Mouse (Mus musculus) stomach, embryonic 15.5 days (tissue): ENCODE results near the gene Nfya. TPM values are rescaled to one million over a fixed set of nuclear protein-coding genes. Genes with fewer than 3 reads are reported as not detected.

Source experiments
- ATAC-seq: fragments of 200-750 bp; cut with Nextera tagmentation; 2 replicates; pipeline ENCODE4 v1.8.0; 2017; ENCODE audit warnings: low read depth, moderate number of reproducible peaks, moderate TSS enrichment; ENCODE audit not compliant: insufficient read depth, low FRiP score
- H3K27ac ChIP-seq: fragments of 300-500 bp; sonication (generic); 2 replicates; pipeline ENCODE4 v1.5.1; 2015; ENCODE audit warnings: mild to moderate bottlenecking, inconsistent platforms
- H3K27me3 ChIP-seq: fragments of 300-500 bp; sonication (generic); replicated peaks from 2 replicates; pipeline ENCODE4 v1.6.1; 2015; ENCODE audit warnings: inconsistent platforms
- H3K36me3 ChIP-seq: fragments of 300-500 bp; sonication (generic); 2 replicates; pipeline ENCODE4 v1.6.1; 2015; ENCODE audit warnings: inconsistent platforms
- H3K4me1 ChIP-seq: fragments of 300-500 bp; sonication (generic); 2 replicates; pipeline ENCODE4 v1.6.1; 2015; ENCODE audit warnings: inconsistent platforms
- H3K4me2 ChIP-seq: fragments of 300-500 bp; sonication (generic); 2 replicates; pipeline ENCODE4 v1.6.1; 2015; ENCODE audit warnings: mild to moderate bottlenecking, inconsistent platforms
- H3K4me3 ChIP-seq: fragments of 300-500 bp; sonication (generic); replicated peaks from 2 replicates; pipeline ENCODE4 v1.5.1; 2015; ENCODE audit warnings: inconsistent platforms
- H3K9ac ChIP-seq: fragments of 300-500 bp; sonication (generic); 2 replicates; pipeline ENCODE4 v1.6.1; 2015; ENCODE audit warnings: inconsistent platforms
- H3K9me3 ChIP-seq: fragments of 300-500 bp; sonication (generic); 2 replicates; pipeline ENCODE4 v1.6.1; 2016; ENCODE audit warnings: inconsistent platforms
- WGBS: fragments of 180-500 bp; shearing (Covaris S2); methylation state at CpG from one replicate; pipeline ENCODE4 v1.1.7; 2015; 5-methylcytosine and 5-hydroxymethylcytosine counted together
- polyA plus RNA-seq: library from polyadenylated mRNA; unstranded; fragments of >200 nt; fragmentation: Nextera tagmentation; extraction: Ambion mirVana; gene quantifications from 2 replicates; pipeline ENCODE4 v1.2.1, GENCODE M21; 2015

Gene Nfya
- polyA plus RNA-seq = 11.4 and 12.3 TPM in 2 replicates

DNA sequence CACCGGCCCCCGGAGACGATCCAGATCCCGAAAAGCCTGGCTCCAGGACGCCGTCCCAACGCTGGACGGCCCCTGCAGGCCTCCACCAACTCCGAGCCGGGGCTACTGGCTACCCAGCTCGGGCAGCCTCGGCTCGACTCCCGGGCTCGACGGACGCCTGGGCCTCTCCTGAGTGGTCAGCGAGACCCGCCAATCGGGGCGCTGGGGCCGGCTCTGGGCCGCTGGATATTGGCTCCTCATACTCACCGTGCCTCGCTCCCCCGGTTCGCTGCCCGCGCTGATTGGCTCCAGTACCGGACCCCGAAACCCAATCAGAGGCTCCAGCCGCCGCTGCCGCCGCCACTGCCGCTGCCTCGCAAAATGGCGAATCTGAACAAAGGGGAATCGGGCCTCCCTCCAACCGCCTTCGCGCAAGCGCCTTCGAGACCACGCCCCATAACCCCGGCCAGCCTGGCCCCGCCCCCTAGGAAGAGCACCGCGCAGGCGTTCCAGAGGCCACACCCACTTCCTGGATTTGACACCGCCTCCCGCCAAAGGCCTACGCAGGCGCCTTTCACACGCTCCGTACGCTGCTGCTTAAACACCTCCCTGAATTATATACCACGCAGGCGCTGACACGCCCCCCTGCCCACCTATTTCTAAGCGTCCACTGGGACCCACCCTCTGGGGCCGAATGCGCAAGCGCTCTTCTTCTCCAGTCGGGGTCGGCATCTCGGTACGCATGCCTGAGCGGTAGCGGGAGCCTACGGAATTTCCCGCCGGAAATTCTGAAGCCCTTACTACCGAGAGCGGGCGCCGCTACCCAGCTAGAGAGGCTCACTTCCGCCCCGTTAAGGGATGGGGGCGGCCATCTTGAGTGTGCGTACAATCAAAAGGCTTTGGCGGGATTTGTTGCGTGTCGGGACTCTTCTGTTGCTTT is at the start of gene Nfya, which contains the start of gene Oard1:
Nfya (minus strand) TSS at position 527 of the 919 bp plus-strand sequence.
Oard1 (plus strand) TSS at position 635 of the 919 bp plus-strand sequence.
- Histone ChIP-seq H3K9ac (peak within 1 kb of the TSS; percentile 79), H3K27me3 (no peaks in the 10 kb centered on the region), H3K4me3 (peak within 1 kb of the TSS; percentile 69), H3K4me2 (peak within 1 kb of the TSS; percentile 79), H3K27ac (peak within 1 kb of the TSS; percentile 99), H3K36me3 (peaks cover 6% of the 10 kb centered on the region; the same call in 1 of the 2 replicates), H3K9me3 (no peaks in the 10 kb centered on the region), H3K4me1 (peaks cover 18% of the 10 kb centered on the region; the same call in 1 of the 2 replicates)
- under 1% methylated on average over 82 of the region's 84 CpGs for WGBS
- peak; percentile 96 for ATAC-seq

DNA sequence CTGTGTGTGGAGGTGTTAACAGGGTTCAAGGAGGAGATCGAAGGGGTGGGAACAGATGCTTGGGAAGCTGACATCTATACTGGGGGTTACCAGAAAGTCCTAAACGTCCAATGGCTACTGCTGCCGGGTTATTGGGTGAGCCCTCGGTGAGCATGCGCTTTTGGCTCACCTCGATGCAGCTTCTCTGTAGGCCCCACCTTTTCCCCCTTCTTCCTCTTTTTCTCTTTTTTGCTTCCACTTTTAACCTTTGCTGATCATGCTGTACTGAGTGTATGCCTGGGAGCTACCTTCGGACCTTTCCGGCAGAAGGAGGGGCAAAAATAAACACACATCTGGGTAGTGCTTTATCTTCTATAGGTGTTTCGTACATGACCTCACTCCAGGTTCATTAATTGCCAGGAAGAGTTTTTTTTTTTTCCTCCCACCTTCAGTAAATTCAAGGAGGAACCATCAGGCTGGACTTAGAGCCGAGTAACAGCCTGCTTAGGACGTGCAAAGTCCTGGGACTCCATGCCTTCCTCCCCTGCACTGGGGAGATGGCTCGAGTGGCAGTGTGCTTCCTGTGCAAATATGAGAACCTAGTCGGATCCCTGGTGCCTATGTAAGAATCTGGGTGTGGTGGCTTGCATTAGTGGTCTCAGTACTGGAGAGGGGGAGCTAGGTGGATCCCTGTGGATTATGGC is 48.4 kb upstream of the Nfya start:
- H3K27me3 ChIP-seq = no peaks in the 10 kb centered on the region
- H3K4me3 ChIP-seq = no peak overlapping the region
- ATAC-seq = peak; percentile 32; the same call in 1 of the 2 replicates
- H3K4me1 ChIP-seq = 0 out of 2 replicates have a peak, but pooled peaks cover 3% of the 10 kb centered on the region
- no peak overlapping the region for H3K9ac ChIP-seq
- no peaks in the 10 kb centered on the region for H3K36me3 ChIP-seq
- H3K9me3 ChIP-seq = no peaks in the 10 kb centered on the region
- WGBS = 56% methylated on average over 13 of the region's 13 CpGs
- peak overlapping the region; percentile 61 for H3K27ac ChIP-seq
- peak overlapping the region; percentile 29 for H3K4me2 ChIP-seq

GRCm38 (mm10) chr17:48455955-48456354 is 46.2 kb upstream of the Nfya start:
- Histone ChIP-seq H3K36me3 (no peaks in the 10 kb centered on the region), H3K27me3 (no peaks in the 10 kb centered on the region), H3K4me3 (peak overlapping the region; percentile 23; the same call in 1 of the 2 replicates), H3K4me1 (0 out of 2 replicates have a peak, but pooled peaks cover 11% of the 10 kb centered on the region), H3K4me2 (peak overlapping the region; percentile 23), H3K9me3 (no peaks in the 10 kb centered on the region), H3K9ac (no peak overlapping the region), H3K27ac (peak overlapping the region; percentile 36; the same call in 1 of the 2 replicates)
- ATAC-seq = peak; percentile 29; the same call in 1 of the 2 replicates
- 68% methylated on average over 2 of the region's 2 CpGs for WGBS

DNA sequence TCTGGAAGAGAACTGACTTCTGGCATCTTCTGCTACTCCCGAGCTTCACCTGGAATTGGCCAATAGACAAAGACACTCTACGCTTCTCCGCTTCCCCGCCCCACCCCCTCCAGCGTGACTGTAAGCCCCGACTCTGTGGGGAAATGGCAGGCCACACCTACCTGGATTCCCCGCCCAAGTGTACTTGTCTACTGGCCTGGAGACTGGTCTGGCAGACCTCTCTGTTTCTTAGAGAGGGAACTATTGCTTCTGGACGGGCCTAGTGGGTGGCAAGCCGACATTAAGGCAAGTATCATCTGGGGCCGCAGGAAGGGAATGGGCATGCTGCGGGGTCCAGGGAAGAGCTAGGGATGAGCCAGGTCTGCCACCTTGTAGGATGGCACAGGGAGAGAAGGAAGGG is 45.0 kb upstream of the Nfya start, which contains the start of gene Unc5cl:
Unc5cl (plus strand) TSS at position 214 of the 400 bp plus-strand sequence.
- peak within 1 kb of the TSS; percentile 23 for H3K4me2 ChIP-seq
- H3K9ac ChIP-seq = no peak within 1 kb of the TSS
- 0 out of 2 replicates have a peak, but pooled peaks cover 11% of the 10 kb centered on the region for H3K4me1 ChIP-seq
- WGBS = 52% methylated on average over 11 of the region's 11 CpGs
- H3K27me3 ChIP-seq = no peaks in the 10 kb centered on the region
- H3K27ac ChIP-seq = peak within 1 kb of the TSS; percentile 36; the same call in 1 of the 2 replicates
- no peaks in the 10 kb centered on the region for H3K36me3 ChIP-seq
- 0 out of 2 replicates have a peak, but pooled peaks have one; percentile 21 for ATAC-seq
- H3K4me3 ChIP-seq = peak within 1 kb of the TSS; percentile 23; the same call in 1 of the 2 replicates
- H3K9me3 ChIP-seq = no peaks in the 10 kb centered on the region

DNA sequence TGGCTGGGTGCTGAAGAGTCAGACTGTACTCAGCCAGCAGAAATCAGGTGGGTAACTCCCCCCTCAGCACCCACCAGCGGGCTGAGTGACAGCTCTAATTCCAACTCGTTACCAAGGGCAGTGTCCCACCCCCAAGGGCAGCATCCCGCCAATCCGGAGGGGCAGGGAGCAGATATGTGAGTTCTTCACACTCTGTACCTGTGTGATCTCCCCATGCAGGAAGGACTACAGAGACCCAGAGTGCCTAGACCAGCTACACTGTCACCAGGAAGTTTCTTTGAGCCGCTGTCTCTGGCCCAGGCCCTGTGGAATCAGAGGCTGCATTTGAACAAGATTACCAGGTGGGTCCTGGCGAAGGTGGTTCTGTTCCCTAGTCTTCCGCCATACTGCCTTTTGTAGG is 44.5 kb upstream of the Nfya start:
- H3K36me3 ChIP-seq = no peaks in the 10 kb centered on the region
- 0 out of 2 replicates have a peak, but pooled peaks cover 11% of the 10 kb centered on the region for H3K4me1 ChIP-seq
- peak overlapping the region; percentile 22; the same call in 1 of the 2 replicates for H3K4me2 ChIP-seq
- H3K9me3 ChIP-seq = no peaks in the 10 kb centered on the region
- 53% methylated on average over 7 of the region's 7 CpGs for WGBS
- ATAC-seq = no peak
- H3K4me3 ChIP-seq = 0 out of 2 replicates have a peak overlapping the region, but pooled peaks have one; percentile 23
- no peak overlapping the region for H3K9ac ChIP-seq
- H3K27ac ChIP-seq = peak overlapping the region; percentile 23; the same call in 1 of the 2 replicates
- H3K27me3 ChIP-seq = no peaks in the 10 kb centered on the region

DNA sequence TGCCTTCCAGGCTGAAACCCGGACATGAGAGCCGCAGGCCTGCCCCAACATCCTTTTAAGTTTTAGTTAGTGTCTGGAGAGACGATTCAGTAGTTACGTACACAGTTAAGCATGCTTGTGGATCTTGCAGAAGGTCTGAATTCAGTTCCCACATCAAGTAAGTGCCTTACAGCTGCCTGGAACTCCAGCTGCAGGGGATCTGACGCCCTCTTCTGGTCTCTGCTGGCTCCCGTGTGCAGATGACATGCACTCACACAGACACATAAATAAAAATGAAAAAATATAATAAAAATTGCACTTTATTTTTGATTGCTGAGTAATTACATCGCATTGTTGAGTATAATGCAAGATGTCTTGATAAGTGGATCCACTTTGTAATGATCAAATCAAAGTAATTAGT is 43.8 kb upstream of the Nfya start:
- Histone ChIP-seq H3K4me1 (0 out of 2 replicates have a peak, but pooled peaks cover 11% of the 10 kb centered on the region), H3K9me3 (no peaks in the 10 kb centered on the region), H3K27ac (no peak overlapping the region), H3K4me2 (no peak overlapping the region), H3K36me3 (no peaks in the 10 kb centered on the region), H3K4me3 (no peak overlapping the region), H3K9ac (no peak overlapping the region), H3K27me3 (no peaks in the 10 kb centered on the region)
- no peak for ATAC-seq
- WGBS = 73% methylated on average over 7 of the region's 7 CpGs

- H3K4me3 ChIP-seq = no peak overlapping the region
- no peak for ATAC-seq
- H3K27ac ChIP-seq = no peak overlapping the region
- H3K4me1 ChIP-seq = 0 out of 2 replicates have a peak, but pooled peaks cover 11% of the 10 kb centered on the region
- no peak overlapping the region for H3K4me2 ChIP-seq
- no peaks in the 10 kb centered on the region for H3K27me3 ChIP-seq
- no peaks in the 10 kb centered on the region for H3K9me3 ChIP-seq
- H3K36me3 ChIP-seq = no peaks in the 10 kb centered on the region
- H3K9ac ChIP-seq = no peak overlapping the region
- 66% methylated on average over 9 of the region's 9 CpGs for WGBS
These were observed 42.2 kb upstream of the Nfya start for GRCm38 (mm10) chr17:48451753-48452444.

DNA sequence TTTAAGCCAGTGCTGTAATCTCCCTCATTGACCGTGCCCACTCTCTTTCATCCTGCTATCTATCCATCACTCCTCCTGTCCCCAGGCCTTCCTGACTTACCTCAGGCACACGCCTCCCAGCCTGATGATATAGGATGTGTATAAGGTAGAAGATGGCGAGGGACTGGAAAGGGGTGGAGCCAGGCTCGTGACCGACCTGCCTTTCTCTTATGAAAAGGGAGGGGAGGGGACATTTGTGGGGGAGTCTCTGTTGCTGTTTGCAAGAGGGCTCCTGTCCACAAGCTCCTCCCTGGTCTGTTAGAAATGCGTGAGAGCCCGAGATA is 41.6 kb upstream of the Nfya start, which contains the start of gene Tspo2:
Tspo2 (minus strand) TSS at position 170 of the 323 bp plus-strand sequence.
- Histone ChIP-seq H3K4me1 (0 out of 2 replicates have a peak, but pooled peaks cover 11% of the 10 kb centered on the region), H3K4me2 (no peak within 1 kb of the TSS), H3K4me3 (no peak within 1 kb of the TSS), H3K27ac (no peak within 1 kb of the TSS), H3K9me3 (no peaks in the 10 kb centered on the region), H3K9ac (no peak within 1 kb of the TSS), H3K36me3 (no peaks in the 10 kb centered on the region), H3K27me3 (no peaks in the 10 kb centered on the region)
- WGBS = 49% methylated on average over 7 of the region's 7 CpGs
- peak; percentile 55; the same call in 1 of the 2 replicates for ATAC-seq

DNA sequence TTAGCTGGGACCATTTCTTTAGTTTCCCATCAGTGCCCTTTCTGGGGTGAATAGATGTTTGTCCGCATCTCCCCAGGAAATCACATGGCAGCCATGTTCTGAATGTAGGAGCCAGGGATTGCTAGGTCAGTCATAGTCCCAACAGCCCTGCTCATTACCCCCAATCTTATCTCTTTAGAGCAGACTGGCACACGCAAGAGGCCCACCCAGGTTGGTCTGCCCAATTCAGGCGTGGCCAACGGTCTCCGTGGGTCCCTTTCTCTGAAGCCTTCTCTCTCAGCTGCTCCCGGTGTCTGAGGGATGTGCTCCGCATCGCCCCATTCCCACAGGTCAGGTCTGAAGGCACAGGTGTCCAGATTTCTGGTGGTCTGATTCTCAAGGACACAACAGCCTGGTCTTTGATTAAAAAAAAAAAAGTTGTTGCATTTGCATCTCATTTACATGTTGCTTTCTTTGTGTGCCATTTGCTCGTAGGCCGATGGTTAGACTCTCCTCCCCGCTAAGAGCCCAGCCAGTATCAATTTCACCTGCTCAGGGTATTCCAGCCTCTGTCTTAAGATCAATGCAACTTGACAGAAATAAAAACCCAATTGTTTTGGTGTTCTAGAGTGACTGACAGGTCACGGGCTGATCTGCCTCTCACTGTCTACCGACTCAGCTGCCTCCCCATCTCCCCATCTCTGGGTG is 41.1 kb upstream of the Nfya start:
- WGBS = 80% methylated on average over 13 of the region's 13 CpGs
- no peak overlapping the region for H3K9ac ChIP-seq
- H3K27me3 ChIP-seq = no peaks in the 10 kb centered on the region
- H3K4me1 ChIP-seq = 0 out of 2 replicates have a peak, but pooled peaks cover 11% of the 10 kb centered on the region
- no peak overlapping the region for H3K27ac ChIP-seq
- H3K9me3 ChIP-seq = no peaks in the 10 kb centered on the region
- H3K36me3 ChIP-seq = no peaks in the 10 kb centered on the region
- H3K4me3 ChIP-seq = no peak overlapping the region
- H3K4me2 ChIP-seq = no peak overlapping the region
- peak; percentile 85 for ATAC-seq

DNA sequence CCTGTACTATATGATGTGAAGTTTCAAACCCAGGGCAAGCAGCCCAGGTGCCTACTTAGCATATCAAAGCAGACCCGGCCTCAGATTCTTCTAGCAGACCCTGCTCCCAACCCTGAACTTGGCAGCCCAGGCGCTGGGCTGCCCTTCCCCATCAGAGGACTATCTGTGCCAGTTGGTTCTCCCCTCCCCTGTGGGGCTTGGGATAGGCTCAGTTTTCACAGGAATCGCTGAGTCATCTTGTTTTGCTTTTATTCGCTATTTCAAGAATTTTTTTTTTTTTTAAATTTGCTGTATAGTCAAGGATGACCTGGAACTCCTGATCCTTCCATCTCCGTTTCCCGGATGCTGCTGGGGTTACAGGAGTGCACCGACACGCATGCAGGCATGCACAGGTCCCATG is 38.0 kb upstream of the Nfya start:
- no peak overlapping the region for H3K4me3 ChIP-seq
- H3K27ac ChIP-seq = no peak overlapping the region
- H3K9me3 ChIP-seq = no peaks in the 10 kb centered on the region
- H3K4me2 ChIP-seq = no peak overlapping the region
- H3K9ac ChIP-seq = no peak overlapping the region
- no peaks in the 10 kb centered on the region for H3K36me3 ChIP-seq
- H3K4me1 ChIP-seq = 0 out of 2 replicates have a peak, but pooled peaks cover 8% of the 10 kb centered on the region
- WGBS = 71% methylated on average over 8 of the region's 8 CpGs
- ATAC-seq = no peak
- no peaks in the 10 kb centered on the region for H3K27me3 ChIP-seq
